Mouse (Mus musculus) mouse embryonic stem cell (cell line): ENCODE measurements around the gene 1700020L24Rik.

ENCODE experiments used
- in situ Hi-C, 2 experiments: fragments of 300-500 bp; cut with MboI; formaldehyde crosslinking; loops; 1 replicate in 1 of 2; 3 replicates in 1 of 2; pipeline ENCODE4 v1.14.3; 2019 to 2020; ENCODE audit warnings: low sequenced_read_pairs in 2 of 2, low pct_unique_long_range_greater_than_20kb in 1 of 2, mixed read lengths in 1 of 2; ENCODE audit not compliant: unreplicated experiment in 1 of 2

The 1700020L24Rik gene

GRCm38 (mm10) chr11:83429355-83429754 lies 8.1 kb upstream of the 1700020L24Rik start, which contains the start of gene Gas2l2:
Gene Gas2l2 (minus strand): TSS chr11:83429455.
- in situ Hi-C loops = loop anchor here (10.0 to 25.0 kb wide), 2 partner anchors 105 to 308 kb away; partner anchors contain the start of gene Wfdc21 (in 1 of the 2)

DNA sequence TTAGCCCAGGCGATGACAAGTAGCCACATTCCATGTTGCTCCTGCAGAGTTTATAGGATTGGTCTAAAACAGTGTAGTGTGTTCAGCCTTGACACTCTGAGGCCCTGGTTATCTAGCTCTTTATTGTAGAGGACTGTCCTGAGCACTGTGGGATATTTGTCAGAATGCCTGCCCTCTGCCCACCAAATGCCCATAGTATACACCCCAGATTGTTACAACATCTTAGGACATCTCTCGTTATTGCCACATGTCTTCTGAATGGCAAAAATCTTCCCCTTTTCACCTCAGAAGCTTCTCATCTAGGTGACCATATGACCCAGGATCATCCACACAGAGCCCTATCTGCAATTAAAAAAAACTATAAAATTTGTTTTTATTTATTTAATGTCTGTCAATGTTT lies 4.9 kb upstream of the 1700020L24Rik start:
- in situ Hi-C loops = loop anchor here in 1 of 2 experiments (25.0 kb wide), 1 partner anchor 305 kb away; the partner anchor contains the start of gene Wfdc21

GRCm38 (mm10) chr11:83439426-83440060 lies 2.1 kb downstream of the 1700020L24Rik start:
- in situ Hi-C loops = loop anchor here in 1 of 2 experiments (25.0 kb wide), 1 partner anchor 298 kb away; the partner anchor contains the start of gene Wfdc21

DNA sequence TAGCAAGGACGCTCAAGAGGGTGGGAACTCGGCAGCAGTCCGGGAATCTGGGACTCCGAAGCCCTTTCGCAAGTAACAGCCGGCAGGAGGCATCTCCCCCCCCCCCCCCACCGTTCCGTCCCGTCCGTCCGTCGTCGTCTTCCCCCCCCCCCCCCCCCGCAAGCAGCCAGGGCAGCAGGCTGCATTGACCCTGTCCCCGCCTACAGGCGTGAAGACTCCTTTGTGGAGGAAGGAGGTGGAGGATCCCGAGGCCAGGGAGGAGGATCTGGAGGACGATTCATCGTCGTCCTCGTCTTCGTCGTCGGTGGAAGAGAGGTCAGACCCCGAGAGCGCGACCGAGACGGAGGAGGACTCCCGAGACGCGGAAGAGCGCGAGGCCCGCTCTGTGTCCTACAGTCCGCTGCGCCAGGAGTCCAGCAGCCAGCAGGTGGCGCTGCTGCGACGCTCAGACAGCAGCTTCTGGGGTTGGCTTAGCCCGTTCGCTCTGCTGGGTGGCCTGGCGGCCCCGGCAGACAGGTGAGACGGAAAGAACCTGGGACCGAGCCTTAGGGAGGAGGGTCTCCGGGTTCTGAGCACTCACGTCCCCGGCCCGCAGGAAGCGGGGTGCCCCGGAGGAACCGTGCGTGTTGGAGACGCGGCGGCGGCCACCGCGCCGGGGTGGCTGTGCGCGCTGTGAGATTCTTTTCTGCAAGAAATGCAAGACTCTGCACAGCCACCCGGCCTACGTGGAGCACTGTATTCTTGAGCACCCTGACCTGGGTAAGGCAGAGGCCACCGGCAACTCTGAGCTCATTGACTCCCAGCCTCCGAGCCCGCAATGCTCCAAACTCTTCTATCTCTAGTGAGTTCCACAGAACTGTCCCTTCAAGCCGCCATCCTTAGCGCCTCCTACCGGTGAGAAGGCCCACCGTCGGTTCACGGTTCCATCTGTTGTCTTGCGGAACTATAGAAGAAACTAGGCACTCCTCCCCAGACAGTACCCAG lies 2.9 kb downstream of the 1700020L24Rik start:
- in situ Hi-C loops = loop anchor here in 1 of 2 experiments (25.0 kb wide), 1 partner anchor 297 kb away; the partner anchor contains the start of gene Wfdc21

DNA sequence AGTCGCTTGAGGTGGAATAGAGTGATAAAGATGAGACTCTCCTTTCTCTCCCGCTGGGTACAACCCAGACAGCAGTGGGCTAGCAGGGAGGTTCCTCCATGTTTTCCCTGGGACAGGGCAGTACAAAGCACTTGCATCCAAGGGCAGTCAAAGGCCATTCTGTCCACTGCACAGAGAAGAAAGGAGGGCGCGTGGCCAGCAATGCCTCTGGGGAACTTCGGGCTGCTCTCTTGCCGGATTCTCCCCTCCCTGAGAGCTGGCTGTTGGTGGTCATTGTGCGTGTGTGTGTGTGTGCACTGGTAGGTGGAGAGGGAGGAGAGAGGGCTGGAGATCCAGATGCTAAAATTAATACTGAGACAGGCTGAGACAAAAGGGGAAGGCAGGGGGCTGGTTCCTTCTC lies 3.8 kb downstream of the 1700020L24Rik start:
- in situ Hi-C loops = loop anchor here in 1 of 2 experiments (25.0 kb wide), 1 partner anchor 296 kb away; the partner anchor contains the start of gene Wfdc21

DNA sequence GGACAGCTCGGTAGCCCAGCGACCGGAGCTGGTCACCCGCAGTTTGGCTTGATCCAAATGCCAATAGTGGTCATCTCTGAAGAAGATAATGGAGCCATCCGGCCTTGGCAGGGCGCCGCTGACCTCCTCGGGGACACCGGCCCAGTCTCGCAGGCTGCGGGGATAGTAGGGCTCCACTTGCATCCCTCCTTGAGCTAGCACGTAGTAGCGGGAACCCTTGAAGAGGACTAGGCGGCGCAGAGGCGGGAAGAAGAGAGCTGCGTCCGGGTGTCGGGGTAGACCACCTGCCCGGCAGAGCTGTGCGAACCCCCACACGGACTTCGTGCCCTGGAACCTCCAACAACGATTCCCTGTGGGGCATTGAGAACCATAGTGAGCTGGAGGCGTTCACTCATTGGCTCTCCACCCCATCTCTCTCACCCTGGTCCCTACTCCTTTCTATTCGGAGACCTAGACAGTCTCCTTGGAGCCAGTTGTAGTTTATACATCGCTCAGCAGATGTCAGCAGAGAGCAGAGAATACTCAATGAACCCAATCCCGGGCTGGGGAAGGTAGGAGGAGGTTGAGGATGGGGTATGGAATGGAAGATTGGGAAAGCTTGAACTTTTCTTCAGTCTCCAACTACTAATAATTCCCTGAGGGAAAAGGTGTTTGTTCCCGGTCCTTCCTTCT lies 5.3 kb downstream of the 1700020L24Rik start:
- in situ Hi-C loops = loop anchor here in 1 of 2 experiments (25.0 kb wide), 1 partner anchor 295 kb away; the partner anchor contains the start of gene Wfdc21

- in situ Hi-C loops = loop anchor here in 1 of 2 experiments (25.0 kb wide), 1 partner anchor 293 kb away; the partner anchor contains the start of gene Wfdc21
These were observed 6.3 kb downstream of the 1700020L24Rik start for GRCm38 (mm10) chr11:83443824-83444223.

- in situ Hi-C loops = loop anchor here in 1 of 2 experiments (25.0 kb wide), 1 partner anchor 292 kb away; the partner anchor contains the start of gene Wfdc21
These were observed 7.5 kb downstream of the 1700020L24Rik start for GRCm38 (mm10) chr11:83445001-83445400.

DNA sequence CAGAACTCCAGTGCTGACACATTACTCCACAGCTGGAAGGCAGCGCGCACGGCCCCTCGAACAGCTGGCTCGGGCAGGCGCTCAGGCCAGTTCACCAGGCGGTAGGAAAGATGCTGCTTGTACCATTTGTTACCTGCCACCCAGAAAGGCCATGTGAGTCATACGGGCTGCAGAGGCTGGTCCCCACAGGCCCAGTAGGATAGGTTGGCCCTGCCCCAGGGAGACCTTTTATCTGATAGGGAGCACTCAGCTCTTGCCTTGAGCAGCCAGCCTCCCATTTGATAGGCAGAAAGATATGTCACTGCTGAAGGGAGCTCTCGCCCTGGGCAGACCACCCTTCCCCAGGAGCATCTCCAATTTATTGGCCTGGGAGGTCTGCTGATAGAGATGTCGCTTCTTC lies 10.1 kb downstream of the 1700020L24Rik start:
- in situ Hi-C loops = loop anchor here in 1 of 2 experiments (25.0 kb wide), 1 partner anchor 290 kb away; the partner anchor contains the start of gene Wfdc21

GRCm38 (mm10) chr11:83448021-83448926 lies 10.8 kb downstream of the 1700020L24Rik start:
- in situ Hi-C loops = loop anchor here in 1 of 2 experiments (25.0 kb wide), 1 partner anchor 289 kb away; the partner anchor contains the start of gene Wfdc21

- in situ Hi-C loops = loop anchor here in 1 of 2 experiments (25.0 kb wide), 1 partner anchor 288 kb away; the partner anchor contains the start of gene Wfdc21
These were observed 11.4 kb downstream of the 1700020L24Rik start for GRCm38 (mm10) chr11:83448927-83449236.

DNA sequence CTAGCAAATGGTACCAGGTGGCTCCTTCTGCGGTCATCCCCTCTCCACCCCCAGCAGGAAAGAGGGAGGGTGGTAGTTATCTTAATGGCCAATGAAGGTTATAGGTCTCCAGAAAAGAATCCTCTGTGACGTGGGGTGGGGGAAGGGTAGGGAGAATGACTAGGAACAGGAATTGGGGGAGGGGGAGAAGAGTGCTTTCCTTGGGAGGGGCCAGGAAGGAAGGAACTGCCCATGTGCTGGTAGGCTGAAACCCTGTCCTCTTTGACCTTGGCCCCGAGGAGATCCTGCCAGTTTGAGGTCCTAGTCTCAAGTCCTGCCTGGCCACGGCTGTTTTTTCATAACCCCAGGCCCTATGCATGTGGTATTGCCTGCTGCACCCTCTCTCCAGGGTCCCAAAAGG lies 11.8 kb downstream of the 1700020L24Rik start:
- in situ Hi-C loops = loop anchor here in 1 of 2 experiments (25.0 kb wide), 1 partner anchor 288 kb away; the partner anchor contains the start of gene Wfdc21

GRCm38 (mm10) chr11:83450550-83450949 lies 13.1 kb downstream of the 1700020L24Rik start:
- in situ Hi-C loops = no loop called here

DNA sequence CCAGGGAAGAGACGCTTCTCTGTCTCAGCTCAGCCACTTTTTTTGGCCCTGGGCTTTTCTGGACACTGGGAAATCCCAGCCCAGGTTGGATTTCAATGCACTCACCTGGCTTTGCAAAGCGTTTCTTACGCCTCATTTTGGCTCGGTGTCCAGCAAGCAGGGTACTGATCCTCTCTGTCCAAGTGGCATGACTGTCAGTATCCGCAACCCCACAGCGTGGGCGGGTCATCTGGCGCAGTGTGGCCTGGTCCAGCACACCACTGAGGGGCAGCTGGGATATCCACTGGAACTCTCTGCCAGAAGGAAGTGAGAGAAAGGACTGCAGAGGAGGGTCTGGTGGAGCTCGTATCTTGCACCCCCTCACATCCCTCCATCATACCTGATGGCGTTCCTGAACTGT lies 13.8 kb downstream of the 1700020L24Rik start:
- in situ Hi-C loops = no loop called here

- in situ Hi-C loops = no loop called here
These were observed 17.1 kb downstream of the 1700020L24Rik start for GRCm38 (mm10) chr11:83454548-83454947.

GRCm38 (mm10) chr11:83455608-83456007 lies 18.1 kb downstream of the 1700020L24Rik start:
- in situ Hi-C loops = no loop called here

DNA sequence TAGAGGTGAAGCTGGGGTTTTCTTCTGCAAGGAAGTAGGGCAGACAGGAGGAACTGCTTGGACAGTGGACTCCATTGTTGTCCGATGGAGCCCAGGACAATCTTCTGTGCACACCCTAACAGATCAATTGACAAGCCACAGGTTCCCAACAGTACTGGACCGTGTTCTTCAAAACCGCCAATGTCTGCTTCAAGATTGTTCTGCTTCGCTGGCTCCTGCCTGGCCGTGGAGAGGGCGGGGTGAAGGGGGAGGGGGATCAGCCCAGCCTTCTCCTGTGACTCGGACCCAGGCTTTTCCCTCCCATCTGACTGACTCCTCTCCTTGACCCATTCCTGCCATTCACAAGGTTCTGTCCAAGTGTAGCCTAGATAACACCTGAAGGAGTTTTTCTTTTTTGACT lies 19.8 kb downstream of the 1700020L24Rik start:
- in situ Hi-C loops = no loop called here
